Mouse (Mus musculus): Measurements from ENCODE around the gene Abcc4.

DNA sequence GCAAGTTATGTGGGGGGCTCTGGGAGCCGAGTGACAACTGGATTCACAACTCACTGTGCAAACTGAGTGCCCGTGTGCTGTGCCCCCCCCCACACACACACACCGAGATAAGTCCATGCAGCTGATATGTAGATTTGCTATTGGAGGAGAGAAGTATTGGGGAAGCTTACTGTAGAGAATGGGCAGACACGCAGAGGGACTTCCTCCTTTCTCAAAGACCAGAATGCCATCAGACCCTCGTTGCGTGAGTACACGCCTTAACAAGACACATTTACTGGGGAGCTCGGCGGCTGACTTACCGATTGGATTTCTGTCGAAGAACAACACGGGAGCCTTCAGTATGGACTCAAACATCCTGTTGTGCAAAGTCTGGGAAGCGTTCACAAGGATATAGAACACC lies 111.6 kb downstream of the Abcc4 start:
- TF ChIP-seq CTCF (IDR thresholded peaks at IDR 0.05; ENCODE audit: extremely low read depth, insufficient read depth, low read length) (no peak), POLR2A (IDR thresholded peaks at IDR 0.05; ENCODE audit: extremely low read depth, insufficient read depth, low read length) (no peak)
